ENCODE assay signal across 9 mouse cellular contexts in genomic region chr1:134646963-134647282, GRCm38 (mm10). TPM values are rescaled to one million over a fixed set of nuclear protein-coding genes. Genes with fewer than 3 reads are reported as not detected.
DNase-seq lines count a peak whose midpoint lies in the region; ATAC-seq and TF ChIP-seq lines count a peak whose summit lies in the region.
"Had no signal": no experiment of that assay in that cellular context is flagged by ENCODE, and none has a peak within 500 bp of the region (broad histone marks: within the 10 kb centered on the region; RNA-seq: fewer than 3 reads in every experiment).

No protein-coding gene starts in this region.

- H3K4me3 ChIP-seq in left cerebral cortex, adult 2 months = peak overlapping the region; percentile 43
- H3K4me3 ChIP-seq in forebrain, embryonic 10.5 days = peak overlapping the region; percentile 52
- peak overlapping the region; percentile 54 for H3K4me3 ChIP-seq in intestine, postnatal 0 days (ENCODE audit: low read depth, low read length)
- H3K4me3 ChIP-seq in neural tube, embryonic 13.5 days = peak overlapping the region; percentile 49

- H3K27ac ChIP-seq in left cerebral cortex, adult 2 months = no peak overlapping the region
- no peak overlapping the region for H3K27ac ChIP-seq in forebrain, embryonic 10.5 days
- no peak overlapping the region for H3K27ac ChIP-seq in intestine, postnatal 0 days (ENCODE audit: low read depth, low read length)
- no peak overlapping the region for H3K27ac ChIP-seq in neural tube, embryonic 13.5 days (replicated peaks)

- ATAC-seq in intestine, postnatal 0 days = no peak
- no peak for ATAC-seq in neural tube, embryonic 13.5 days (ENCODE audit: low read depth)

- peaks cover 34% of the 10 kb centered on the region for H3K4me1 ChIP-seq in forebrain, embryonic 10.5 days
- H3K4me1 ChIP-seq in intestine, postnatal 0 days (replicated peaks; ENCODE audit: control insufficient read depth, insufficient read depth, low read length) = no peaks in the 10 kb centered on the region; the same call in 1 of the 2 replicates
- peaks cover 36% of the 10 kb centered on the region for H3K4me1 ChIP-seq in neural tube, embryonic 13.5 days (replicated peaks)

- TF ChIP-seq CTCF in left cerebral cortex, adult 2 months (IDR thresholded peaks at IDR 0.05) = no peak
- TF ChIP-seq CTCF in intestine, postnatal 0 days (IDR thresholded peaks at IDR 0.05; ENCODE audit: low read depth) = no peak

- no peaks in the 10 kb centered on the region for H3K9me3 ChIP-seq in forebrain, embryonic 10.5 days
- no peaks in the 10 kb centered on the region for H3K9me3 ChIP-seq in intestine, postnatal 0 days (ENCODE audit: control insufficient read depth)
- no peaks in the 10 kb centered on the region for H3K9me3 ChIP-seq in neural tube, embryonic 13.5 days

- peak overlapping the region; percentile 86 for H3K4me2 ChIP-seq in intestine, postnatal 0 days (replicated peaks; ENCODE audit: low read depth)
- peak overlapping the region; percentile 81 for H3K4me2 ChIP-seq in neural tube, embryonic 13.5 days

- H3K9ac ChIP-seq in intestine, postnatal 0 days (ENCODE audit: low read depth, low read length) = peak overlapping the region; percentile 40
- peak overlapping the region; percentile 67 for H3K9ac ChIP-seq in neural tube, embryonic 13.5 days

- DNase-seq in left cerebral cortex, adult 2 months (ENCODE audit: extremely low spot score in 1 of 2, low spot score in 2 of 2) = no peak
- no peak for DNase-seq in left cerebral cortex, adult 18-20 months (ENCODE audit: low spot score in 2 of 2)
- DNase-seq in forebrain, embryonic 10.5 days (ENCODE audit: extremely low spot score, low spot score) = no peak
- DNase-seq in left cerebral cortex, postnatal 25 days (ENCODE audit: low spot score in 2 of 2) = no peak
- DNase-seq in right cerebral cortex, adult 18-20 months = no peak
- DNase-seq in left cerebral cortex, postnatal 4 days = no peak

- no peaks in the 10 kb centered on the region for H3K36me3 ChIP-seq in forebrain, embryonic 10.5 days (replicated peaks)
- H3K36me3 ChIP-seq in intestine, postnatal 0 days (ENCODE audit: control insufficient read depth, insufficient read depth) = no peaks in the 10 kb centered on the region
- no peaks in the 10 kb centered on the region for H3K36me3 ChIP-seq in neural tube, embryonic 13.5 days

- WGBS in forebrain, embryonic 10.5 days = under 1% methylated on average over 28 of the region's 28 CpGs
- under 1% methylated on average over 28 of the region's 28 CpGs for WGBS in intestine, postnatal 0 days
- WGBS in neural tube, embryonic 13.5 days = under 1% methylated on average over 28 of the region's 28 CpGs

- H3K27me3 ChIP-seq in forebrain, embryonic 10.5 days (ENCODE audit: poor library complexity, severe bottlenecking) = peaks cover 100% of the 10 kb centered on the region
- peaks cover 49% of the 10 kb centered on the region for H3K27me3 ChIP-seq in intestine, postnatal 0 days (replicated peaks; ENCODE audit: control insufficient read depth, insufficient read depth, low read length)
- peaks cover 70% of the 10 kb centered on the region for H3K27me3 ChIP-seq in neural tube, embryonic 13.5 days

- intact Hi-C loops in left cerebral cortex, adult 2 months (cut with DNase I) = no loop called here
- intact Hi-C loops in left cerebral cortex, postnatal 25 days (cut with DNase I) = loop anchor here (10.0 kb wide), 1 partner anchor 308 kb away; the partner anchor contains the start of gene Ppp1r12b
- intact Hi-C loops in left cerebral cortex, postnatal 4 days (cut with DNase I) = no loop called here

RNA-seq across cellular contexts. Expression of gene Syt2, which starts 0.4 kb away (rescaled TPM):
- 10 to 100 TPM; 57.7 to 62.5 TPM for total RNA-seq in left cerebral cortex, adult 2 months (2021)
- 10 to 100 TPM; 63.0 to 81.5 TPM for total RNA-seq in left cerebral cortex, adult 18-20 months (2021)
- polyA plus RNA-seq in forebrain, embryonic 10.5 days (2016; fragmentation: Nextera tagmentation; extraction: Ambion mirVana) = 0.75 and 0.95 TPM in 2 replicates
- 0.48 and 0.84 TPM in 2 replicates for polyA plus RNA-seq in intestine, postnatal 0 days (2015; fragmentation: Nextera tagmentation; extraction: Ambion mirVana)
- polyA plus RNA-seq in neural tube, embryonic 13.5 days (2015; fragmentation: Nextera tagmentation; extraction: Ambion mirVana) = 12.1 and 13.9 TPM in 2 replicates
- 10 to 100 TPM; 42.8 to 49.3 TPM for total RNA-seq in left cerebral cortex, postnatal 25 days (2021)
- 1 to 10 TPM; 2.2 to 3.9 TPM for total RNA-seq in left cerebral cortex, postnatal 4 days (2021)
- total RNA-seq: hematopoietic stem cell, adult 5-6 weeks had no signal

Comparison
In these comparisons a context has a peak if more than half of its experiments do, and no peak if none do; other contexts are left out.
1. RNA of gene Syt2, which starts 0.4 kb away (total RNA-seq): 63.0 to 81.5 TPM in left cerebral cortex, adult 18-20 months, 57.7 to 62.5 TPM in left cerebral cortex, adult 2 months and 42.8 to 49.3 TPM in left cerebral cortex, postnatal 25 days; 2.2 to 3.9 TPM in left cerebral cortex, postnatal 4 days; every median in the first group is over 4 times any median in the second.
2. Peak in every context shown above with its lines, with median percentiles within 50 percentile points of each other: H3K4me3 ChIP-seq.